Mouse (Mus musculus) kidney, embryonic 15.5 days (tissue): Measurements from ENCODE around the gene Dnal1. TPM values are rescaled to one million over a fixed set of nuclear protein-coding genes. Genes with fewer than 3 reads are reported as not detected.
A peak's percentile ranks its signal among the peaks of the same experiment; 100 is the strongest.
"Not testable (repeated sequence)": the region's sequence is repeated elsewhere in the genome, so short reads cannot be mapped to it uniquely, and the experiment has no call there.

Experiments
- ATAC-seq: fragments of 200-750 bp; cut with Nextera tagmentation; replicated peaks from 2 replicates; pipeline ENCODE4 v1.8.0; 2017; ENCODE audit warnings: moderate TSS enrichment; ENCODE audit not compliant: low FRiP score
- H3K27ac ChIP-seq: fragments of 300-500 bp; sonication (generic); 2 replicates; pipeline ENCODE4 v1.5.1; 2015; ENCODE audit warnings: mild to moderate bottlenecking, inconsistent platforms
- H3K27me3 ChIP-seq: fragments of 300-500 bp; sonication (generic); 2 replicates; pipeline ENCODE4 v1.6.1; 2015; ENCODE audit warnings: inconsistent platforms
- H3K36me3 ChIP-seq: fragments of 300-500 bp; sonication (generic); 2 replicates; pipeline ENCODE4 v1.6.1; 2015; ENCODE audit warnings: inconsistent platforms
- H3K4me1 ChIP-seq: fragments of 300-500 bp; sonication (generic); 2 replicates; pipeline ENCODE4 v1.6.1; 2015; ENCODE audit warnings: inconsistent platforms
- H3K4me2 ChIP-seq: fragments of 300-500 bp; sonication (generic); 2 replicates; pipeline ENCODE4 v1.6.1; 2015; ENCODE audit warnings: moderate library complexity, mild to moderate bottlenecking, inconsistent platforms
- H3K4me3 ChIP-seq: fragments of 300-500 bp; sonication (generic); replicated peaks from 2 replicates; pipeline ENCODE4 v1.5.1; 2015; ENCODE audit warnings: mild to moderate bottlenecking, inconsistent platforms
- H3K9ac ChIP-seq: fragments of 300-500 bp; sonication (generic); 2 replicates; pipeline ENCODE4 v1.6.1; 2015; ENCODE audit warnings: mild to moderate bottlenecking, inconsistent platforms
- H3K9me3 ChIP-seq: fragments of 300-500 bp; sonication (generic); replicated peaks from 2 replicates; pipeline ENCODE4 v1.6.1; 2016; ENCODE audit warnings: inconsistent platforms
- WGBS: fragments of 180-500 bp; shearing (Covaris S2); methylation state at CpG from one replicate; pipeline ENCODE4 v1.1.7; 2015; ENCODE audit warnings: mixed read lengths; 5-methylcytosine and 5-hydroxymethylcytosine counted together
- polyA plus RNA-seq: library from polyadenylated mRNA; unstranded; fragments of >200 nt; fragmentation: Nextera tagmentation; extraction: Ambion mirVana; gene quantifications from 2 replicates; pipeline ENCODE4 v1.2.1, GENCODE M21; 2015

Dnal1 gene
- polyA plus RNA-seq = 5.3 and 6.5 TPM in 2 replicates

- Histone ChIP-seq H3K9ac (peak within 1 kb of the TSS; percentile 64), H3K27ac (peak within 1 kb of the TSS; percentile 58), H3K4me3 (peak within 1 kb of the TSS; percentile 88), H3K4me1 (peaks cover 8% of the 10 kb centered on the region), H3K36me3 (no peaks in the 10 kb centered on the region), H3K27me3 (no peaks in the 10 kb centered on the region), H3K9me3 (no peaks in the 10 kb centered on the region), H3K4me2 (peak within 1 kb of the TSS; percentile 72)
- WGBS = 2% methylated on average over 30 of the region's 35 CpGs
- ATAC-seq = peak; percentile 98
These were observed at the start of gene Dnal1 for GRCm38 (mm10) chr12:84114153-84114994. TSS of gene Dnal1 (plus strand) at chr12:84114366.

- Histone ChIP-seq H3K36me3 (no peaks in the 10 kb centered on the region), H3K27ac (no peak overlapping the region), H3K9ac (no peak overlapping the region), H3K4me2 (no peak overlapping the region), H3K4me1 (peaks cover 7% of the 10 kb centered on the region), H3K9me3 (no peaks in the 10 kb centered on the region), H3K4me3 (no peak overlapping the region), H3K27me3 (peaks cover 33% of the 10 kb centered on the region)
- WGBS = 74% methylated on average over 8 of the region's 8 CpGs
- no peak for ATAC-seq
These were observed 49.5 kb upstream of the Dnal1 start for GRCm38 (mm10) chr12:84064621-84065020.

- no peak for ATAC-seq
- H3K4me2 ChIP-seq = no peak overlapping the region
- H3K27ac ChIP-seq = no peak overlapping the region
- peaks cover 10% of the 10 kb centered on the region for H3K4me1 ChIP-seq
- no peak overlapping the region for H3K9ac ChIP-seq
- peaks cover 48% of the 10 kb centered on the region for H3K27me3 ChIP-seq
- no peaks in the 10 kb centered on the region for H3K9me3 ChIP-seq
- no peaks in the 10 kb centered on the region for H3K36me3 ChIP-seq
- no peak overlapping the region for H3K4me3 ChIP-seq
- 82% methylated on average over 4 of the region's 4 CpGs for WGBS
These were observed 46.4 kb upstream of the Dnal1 start for GRCm38 (mm10) chr12:84067752-84068151.

GRCm38 (mm10) chr12:84068296-84068695, 45.9 kb upstream of the Dnal1 start:
- ATAC-seq = no peak
- no peaks in the 10 kb centered on the region for H3K9me3 ChIP-seq
- WGBS = 71% methylated on average over 8 of the region's 8 CpGs
- H3K4me1 ChIP-seq = peaks cover 10% of the 10 kb centered on the region
- no peak overlapping the region for H3K4me2 ChIP-seq
- H3K27me3 ChIP-seq = peaks cover 48% of the 10 kb centered on the region
- H3K9ac ChIP-seq = no peak overlapping the region
- no peaks in the 10 kb centered on the region for H3K36me3 ChIP-seq
- H3K4me3 ChIP-seq = no peak overlapping the region
- H3K27ac ChIP-seq = no peak overlapping the region

- peak within 1 kb of the TSS; percentile 44 for H3K4me3 ChIP-seq
- 35% methylated on average over 9 of the region's 9 CpGs for WGBS
These were observed 45.2 kb upstream of the Dnal1 start, which contains the start of gene Acot5 for GRCm38 (mm10) chr12:84068986-84069385. TSS of gene Acot5 (plus strand) at chr12:84069325.

GRCm38 (mm10) chr12:84069582-84069981, 44.6 kb upstream of the Dnal1 start:
- not testable (repeated sequence) for H3K9me3 ChIP-seq, ATAC-seq, H3K36me3 ChIP-seq, H3K27ac ChIP-seq, H3K9ac ChIP-seq
- H3K27me3 ChIP-seq = peaks cover 46% of the 10 kb centered on the region
- under 1% methylated on average over 47 of the region's 52 CpGs for WGBS
- peak overlapping the region; percentile 76 for H3K4me2 ChIP-seq
- H3K4me1 ChIP-seq = peaks cover 10% of the 10 kb centered on the region
- H3K4me3 ChIP-seq = peak overlapping the region; percentile 44

More at GRCm38 (mm10) chr12:84068986-84069385, 45.2 kb upstream of the Dnal1 start, which contains the start of gene Acot5:
- H3K36me3 ChIP-seq = no peaks in the 10 kb centered on the region
- peaks cover 48% of the 10 kb centered on the region for H3K27me3 ChIP-seq
- H3K4me1 ChIP-seq = peaks cover 10% of the 10 kb centered on the region
- no peak for ATAC-seq
- peak within 1 kb of the TSS; percentile 76 for H3K4me2 ChIP-seq
- no peak within 1 kb of the TSS for H3K27ac ChIP-seq
- H3K9ac ChIP-seq = no peak within 1 kb of the TSS
- H3K9me3 ChIP-seq = no peaks in the 10 kb centered on the region

GRCm38 (mm10) chr12:84071696-84072095, 42.5 kb upstream of the Dnal1 start:
- no peak overlapping the region for H3K4me3 ChIP-seq
- H3K9me3 ChIP-seq = no peaks in the 10 kb centered on the region
- H3K27me3 ChIP-seq = peaks cover 42% of the 10 kb centered on the region
- no peak overlapping the region for H3K9ac ChIP-seq
- ATAC-seq = no peak
- 80% methylated on average over 2 of the region's 2 CpGs for WGBS
- H3K36me3 ChIP-seq = no peaks in the 10 kb centered on the region
- H3K4me1 ChIP-seq = peaks cover 10% of the 10 kb centered on the region
- no peak overlapping the region for H3K27ac ChIP-seq
- no peak overlapping the region for H3K4me2 ChIP-seq

- Histone ChIP-seq H3K4me3 (no peak overlapping the region), H3K36me3 (no peaks in the 10 kb centered on the region), H3K4me1 (no peaks in the 10 kb centered on the region), H3K9ac (no peak overlapping the region), H3K9me3 (no peaks in the 10 kb centered on the region), H3K27me3 (no peaks in the 10 kb centered on the region), H3K27ac (no peak overlapping the region), H3K4me2 (no peak overlapping the region)
- WGBS = 93% methylated on average over 4 of the region's 4 CpGs
- ATAC-seq = no peak
These were observed 36.7 kb upstream of the Dnal1 start for GRCm38 (mm10) chr12:84077371-84077990.

- no peak overlapping the region for H3K27ac ChIP-seq
- no peak for ATAC-seq
- no peaks in the 10 kb centered on the region for H3K9me3 ChIP-seq
- WGBS = 84% methylated on average over 2 of the region's 2 CpGs
- H3K4me1 ChIP-seq = no peaks in the 10 kb centered on the region
- H3K4me2 ChIP-seq = no peak overlapping the region
- H3K9ac ChIP-seq = no peak overlapping the region
- no peak overlapping the region for H3K4me3 ChIP-seq
- H3K36me3 ChIP-seq = no peaks in the 10 kb centered on the region
- H3K27me3 ChIP-seq = no peaks in the 10 kb centered on the region
These were observed 30.3 kb upstream of the Dnal1 start for GRCm38 (mm10) chr12:84083842-84084241.

GRCm38 (mm10) chr12:84084581-84084980, 29.6 kb upstream of the Dnal1 start:
- H3K9me3 ChIP-seq = peaks cover under 1% of the 10 kb centered on the region; the same call in 1 of the 2 replicates
- no peaks in the 10 kb centered on the region for H3K36me3 ChIP-seq
- H3K9ac ChIP-seq = no peak overlapping the region
- H3K4me1 ChIP-seq = no peaks in the 10 kb centered on the region
- ATAC-seq = no peak
- H3K27me3 ChIP-seq = no peaks in the 10 kb centered on the region
- 80% methylated on average over 4 of the region's 4 CpGs for WGBS
- no peak overlapping the region for H3K4me2 ChIP-seq
- no peak overlapping the region for H3K4me3 ChIP-seq
- no peak overlapping the region for H3K27ac ChIP-seq

- H3K4me3 ChIP-seq, H3K27me3 ChIP-seq, H3K27ac ChIP-seq, H3K9ac ChIP-seq, ATAC-seq, H3K4me2 ChIP-seq, H3K4me1 ChIP-seq, H3K36me3 ChIP-seq: not testable (repeated sequence)
- H3K9me3 ChIP-seq = peaks cover 18% of the 10 kb centered on the region
- WGBS = 91% methylated on average over 5 of the region's 5 CpGs
These were observed 19.5 kb upstream of the Dnal1 start for GRCm38 (mm10) chr12:84094666-84095065.

GRCm38 (mm10) chr12:84099605-84100004, 14.6 kb upstream of the Dnal1 start:
- Histone ChIP-seq H3K27ac (no peak overlapping the region), H3K36me3 (no peaks in the 10 kb centered on the region), H3K27me3 (no peaks in the 10 kb centered on the region), H3K9me3 (no peaks in the 10 kb centered on the region), H3K4me2 (no peak overlapping the region), H3K9ac (no peak overlapping the region), H3K4me1 (peaks cover 7% of the 10 kb centered on the region; the same call in 1 of the 2 replicates), H3K4me3 (no peak overlapping the region)
- WGBS = 96% methylated on average over 2 of the region's 2 CpGs
- ATAC-seq = 0 out of 2 replicates have a peak, but pooled peaks have one; percentile 25
